Mouse (Mus musculus): ENCODE results near the gene Otos. TPM values are rescaled to one million over a fixed set of nuclear protein-coding genes. Genes with fewer than 3 reads are reported as not detected.

Otos gene
- total RNA-seq, 2 experiments from 2014 or later = not detected

- DNase-seq = peak; percentile 72 to 77
- intact Hi-C loops (cut with DNase I) = loop anchor here (1.0 to 5.0 kb wide), 3 partner anchors 33 to 186 kb away; no protein-coding TSS in a partner anchor
Measured at GRCm38 (mm10) chr1:92647752-92648151, 889 bp downstream of the Otos start.

- intact Hi-C loops (cut with DNase I) = loop anchor here (2.0 to 5.0 kb wide), 2 partner anchors 32 to 125 kb away; no protein-coding TSS in a partner anchor
- DNase-seq = no peak
Measured at GRCm38 (mm10) chr1:92647026-92647425, 1.6 kb downstream of the Otos start.

- DNase-seq = no peak
- intact Hi-C loops (cut with DNase I) = loop anchor here (2.0 to 5.0 kb wide), 2 partner anchors 32 to 124 kb away; no protein-coding TSS in a partner anchor
Measured at GRCm38 (mm10) chr1:92646601-92647000, 2.0 kb downstream of the Otos start.

GRCm38 (mm10) chr1:92646111-92646510 is 2.5 kb downstream of the Otos start:
- DNase-seq = no peak
- intact Hi-C loops (cut with DNase I) = loop anchor here (2.0 to 5.0 kb wide), 2 partner anchors 31 to 124 kb away; no protein-coding TSS in a partner anchor

GRCm38 (mm10) chr1:92644916-92645315 is 3.7 kb downstream of the Otos start:
- intact Hi-C loops (cut with DNase I) = loop anchor here (5.0 kb wide), 2 partner anchors 123 to 1473 kb away; no protein-coding TSS in a partner anchor
- DNase-seq = no peak

- intact Hi-C loops (cut with DNase I) = loop anchor here (5.0 kb wide), 1 partner anchor 1471 kb away; no protein-coding TSS in a partner anchor
- no peak for DNase-seq
Measured at GRCm38 (mm10) chr1:92643691-92644090, 5.0 kb downstream of the Otos start.

GRCm38 (mm10) chr1:92641514-92642272 is 6.9 kb downstream of the Otos start, which contains the start of gene Cops9:
Gene Cops9 (minus strand): TSS chr1:92641985.
- intact Hi-C loops (cut with DNase I) = loop anchor here (5.0 kb wide), 1 partner anchor 1469 kb away; no protein-coding TSS in a partner anchor
- DNase-seq = peak; percentile 89 to 93

- intact Hi-C loops (cut with DNase I) = loop anchor here (5.0 kb wide), 1 partner anchor 1468 kb away; no protein-coding TSS in a partner anchor
- no peak for DNase-seq
Measured at GRCm38 (mm10) chr1:92640393-92640792, 8.2 kb downstream of the Otos start.

GRCm38 (mm10) chr1:92638736-92639135 is 9.9 kb downstream of the Otos start:
- intact Hi-C loops (cut with DNase I) = no loop called here
- DNase-seq = no peak

- intact Hi-C loops (cut with DNase I) = no loop called here
- no peak for DNase-seq
Measured at GRCm38 (mm10) chr1:92638181-92638580, 10.5 kb downstream of the Otos start.

- no peak for DNase-seq
- intact Hi-C loops (cut with DNase I) = no loop called here
Measured at GRCm38 (mm10) chr1:92637501-92638172, 11.0 kb downstream of the Otos start.

GRCm38 (mm10) chr1:92636676-92637075 is 12.0 kb downstream of the Otos start:
- intact Hi-C loops (cut with DNase I) = no loop called here
- no peak for DNase-seq

- no peak for DNase-seq
- intact Hi-C loops (cut with DNase I) = no loop called here
Measured at GRCm38 (mm10) chr1:92636015-92636414, 12.6 kb downstream of the Otos start.

GRCm38 (mm10) chr1:92634976-92635599 is 13.6 kb downstream of the Otos start:
- DNase-seq = no peak
- intact Hi-C loops (cut with DNase I) = no loop called here

- intact Hi-C loops (cut with DNase I) = no loop called here
- DNase-seq = no peak
Measured at GRCm38 (mm10) chr1:92634569-92634968, 14.1 kb downstream of the Otos start.

GRCm38 (mm10) chr1:92633726-92634125 is 14.9 kb downstream of the Otos start:
- intact Hi-C loops (cut with DNase I) = no loop called here
- no peak for DNase-seq

- DNase-seq = no peak
- intact Hi-C loops (cut with DNase I) = no loop called here
Measured at GRCm38 (mm10) chr1:92632948-92633347, 15.7 kb downstream of the Otos start.

GRCm38 (mm10) chr1:92632196-92632595 is 16.4 kb downstream of the Otos start:
- intact Hi-C loops (cut with DNase I) = no loop called here
- DNase-seq = no peak

GRCm38 (mm10) chr1:92628227-92628626 is 20.4 kb downstream of the Otos start:
- no peak for DNase-seq
- intact Hi-C loops (cut with DNase I) = no loop called here

- intact Hi-C loops (cut with DNase I) = no loop called here
Measured at GRCm38 (mm10) chr1:92618360-92618759, 30.3 kb downstream of the Otos start.

GRCm38 (mm10) chr1:92617488-92617887 is 31.2 kb downstream of the Otos start, which contains the start of gene Olfr12:
Gene Olfr12 (plus strand): TSS chr1:92617788.
- intact Hi-C loops (cut with DNase I) = no loop called here

More at GRCm38 (mm10) chr1:92618360-92618759, 30.3 kb downstream of the Otos start:
- DNase-seq = no peak

More at GRCm38 (mm10) chr1:92617488-92617887, 31.2 kb downstream of the Otos start, which contains the start of gene Olfr12:
- no peak for DNase-seq

All from heart, postnatal 36 days (tissue).